Mouse (Mus musculus) kidney, adult 2 months (tissue): Measurements from ENCODE around the gene App. TPM values are rescaled to one million over a fixed set of nuclear protein-coding genes. Genes with fewer than 3 reads are reported as not detected.

ENCODE experiments used
- DNase-seq: peaks from one replicate; pipeline ENCODE4 v3.0.0; 2021
- H3K27ac ChIP-seq: fragments of 200-500 bp; 2 replicates; pipeline ENCODE4 v1.5.1; 2012; ENCODE audit warnings: low read depth, low read length, control low read depth, inconsistent platforms; ENCODE audit not compliant: insufficient read depth
- H3K27me3 ChIP-seq: fragments of 200-500 bp; replicated peaks from 2 replicates; pipeline ENCODE4 v1.6.1; 2012; ENCODE audit warnings: mild to moderate bottlenecking, moderate library complexity, low read length, inconsistent platforms; ENCODE audit not compliant: control insufficient read depth, insufficient read depth
- H3K36me3 ChIP-seq: fragments of 200-500 bp; 2 replicates; pipeline ENCODE4 v1.6.1; 2012; ENCODE audit warnings: mild to moderate bottlenecking, moderate library complexity, low read length, inconsistent platforms; ENCODE audit not compliant: control insufficient read depth, insufficient read depth
- H3K4me1 ChIP-seq: fragments of 200-500 bp; 2 replicates; pipeline ENCODE4 v1.6.1; 2011; ENCODE audit warnings: low read length; ENCODE audit not compliant: control insufficient read depth, insufficient read depth
- H3K4me3 ChIP-seq: fragments of 200-500 bp; 2 replicates; pipeline ENCODE4 v1.5.1; 2011; ENCODE audit warnings: mild to moderate bottlenecking, low read depth, low read length, control low read depth; ENCODE audit not compliant: insufficient read depth
- CTCF ChIP-seq: fragments of 200-500 bp; conservative IDR thresholded peaks from 2 replicates; pipeline ENCODE4 v1.5.1; 2011; ENCODE audit warnings: low read depth, mild to moderate bottlenecking, control low read depth, low read length, moderate library complexity, mixed read lengths; ENCODE audit not compliant: insufficient read depth, insufficient read length
- POLR2A ChIP-seq: fragments of 200-500 bp; IDR thresholded peaks from one replicate; pipeline ENCODE4 v1.6.1; 2011; ENCODE audit warnings: low read depth, low read length, control low read depth
- WGBS: fragments of 180-500 bp; shearing (Covaris S2); methylation state at CpG from one replicate; pipeline ENCODE4 v1.1.7; 2018; 5-methylcytosine and 5-hydroxymethylcytosine counted together
- polyA plus RNA-seq: library from polyadenylated mRNA; depleted of rRNA; stranded (reverse); fragments of >200 nt; gene quantifications from 2 replicates; pipeline ENCODE4 v1.2.3, GENCODE M21; 2012

App gene
- polyA plus RNA-seq, 1 experiment = 587 TPM

DNA sequence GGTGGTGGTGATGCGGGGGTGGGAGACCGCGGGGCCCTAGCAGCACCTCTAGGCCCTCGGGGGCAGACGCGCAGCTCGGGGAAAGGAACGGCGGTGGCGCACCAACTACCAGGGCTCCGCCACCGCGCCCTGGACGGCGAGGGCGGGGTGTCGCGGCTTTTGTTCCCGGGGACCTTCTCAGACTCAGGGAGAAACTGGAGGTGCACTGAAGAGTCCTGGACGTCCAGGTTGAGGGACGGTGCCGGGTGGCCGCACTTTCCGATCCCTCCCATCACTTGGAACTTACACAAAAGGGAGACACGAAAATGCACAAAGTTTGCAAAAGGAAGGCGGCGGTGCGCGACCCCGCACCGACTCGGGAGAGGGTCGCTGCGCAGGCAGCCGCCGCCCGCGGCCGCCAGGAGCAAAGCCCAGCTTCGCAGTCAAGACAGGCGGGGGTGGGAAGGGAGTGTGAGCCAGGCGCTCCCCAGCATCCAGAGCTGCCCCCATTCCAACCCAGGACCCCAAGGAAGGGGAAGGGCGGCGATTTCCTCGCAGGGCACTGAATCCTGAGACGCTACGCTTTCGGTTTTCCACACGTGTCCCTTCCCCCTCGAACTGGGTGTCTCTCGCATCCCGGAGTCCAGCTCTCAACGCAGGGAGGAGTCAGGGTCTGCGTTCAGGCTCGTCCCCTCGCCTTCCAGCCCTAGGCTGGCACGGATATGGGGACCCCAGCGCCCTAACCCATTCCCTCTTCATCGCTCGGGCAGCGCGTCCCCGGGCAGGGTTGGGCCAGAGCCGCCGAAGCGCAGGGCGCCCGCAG, 794 bp downstream of the App start:
- Histone ChIP-seq H3K27me3 (no peaks in the 10 kb centered on the region), H3K36me3 (no peaks in the 10 kb centered on the region), H3K4me1 (peaks cover 20% of the 10 kb centered on the region), H3K4me3 (peak overlapping the region; percentile 79), H3K27ac (peak overlapping the region; percentile 78)
- no peak for TF ChIP-seq CTCF
- peak; percentile 15 for TF ChIP-seq POLR2A
- peak; percentile 74 for DNase-seq
- 1% methylated on average over 68 of the region's 68 CpGs for whole genome bisulfite sequencing

DNA sequence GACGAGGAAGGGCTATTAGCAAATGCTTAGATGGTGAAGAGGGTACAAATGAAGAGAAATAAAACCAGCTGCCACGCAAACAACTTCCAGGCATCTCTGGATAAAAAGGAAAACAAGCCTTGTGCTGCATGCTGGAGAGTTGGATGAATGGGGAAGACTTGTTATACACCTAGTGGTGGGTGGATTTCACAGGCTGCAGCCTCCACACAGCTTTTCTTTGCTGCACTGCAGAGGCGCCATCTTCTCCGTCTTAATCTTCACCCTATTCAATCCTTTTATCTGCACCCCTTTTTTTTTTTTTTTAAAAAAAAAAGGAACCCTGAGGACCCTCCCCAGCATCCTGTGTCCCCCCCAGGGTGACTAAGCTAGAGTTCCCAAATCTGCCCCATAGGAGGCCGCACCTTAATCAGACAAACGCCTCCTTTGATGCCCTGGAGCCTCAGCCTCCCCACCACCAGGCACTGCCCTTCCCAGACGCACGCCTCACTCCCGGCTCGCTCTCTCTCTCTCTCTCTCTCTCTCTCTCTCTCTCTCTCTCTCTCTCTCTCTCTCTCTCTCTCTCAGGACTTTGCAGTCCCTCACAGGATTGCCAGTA, 1.5 kb downstream of the App start:
- Histone ChIP-seq H3K27me3 (no peaks in the 10 kb centered on the region), H3K4me1 (peaks cover 23% of the 10 kb centered on the region), H3K4me3 (peak overlapping the region; percentile 79), H3K36me3 (no peaks in the 10 kb centered on the region), H3K27ac (peak overlapping the region; percentile 78)
- 2% methylated on average over 10 of the region's 10 CpGs for WGBS
- TF ChIP-seq POLR2A (no peak), CTCF (no peak; the same call in 1 of the 2 replicates)
- DNase-seq = peak; percentile 67

DNA sequence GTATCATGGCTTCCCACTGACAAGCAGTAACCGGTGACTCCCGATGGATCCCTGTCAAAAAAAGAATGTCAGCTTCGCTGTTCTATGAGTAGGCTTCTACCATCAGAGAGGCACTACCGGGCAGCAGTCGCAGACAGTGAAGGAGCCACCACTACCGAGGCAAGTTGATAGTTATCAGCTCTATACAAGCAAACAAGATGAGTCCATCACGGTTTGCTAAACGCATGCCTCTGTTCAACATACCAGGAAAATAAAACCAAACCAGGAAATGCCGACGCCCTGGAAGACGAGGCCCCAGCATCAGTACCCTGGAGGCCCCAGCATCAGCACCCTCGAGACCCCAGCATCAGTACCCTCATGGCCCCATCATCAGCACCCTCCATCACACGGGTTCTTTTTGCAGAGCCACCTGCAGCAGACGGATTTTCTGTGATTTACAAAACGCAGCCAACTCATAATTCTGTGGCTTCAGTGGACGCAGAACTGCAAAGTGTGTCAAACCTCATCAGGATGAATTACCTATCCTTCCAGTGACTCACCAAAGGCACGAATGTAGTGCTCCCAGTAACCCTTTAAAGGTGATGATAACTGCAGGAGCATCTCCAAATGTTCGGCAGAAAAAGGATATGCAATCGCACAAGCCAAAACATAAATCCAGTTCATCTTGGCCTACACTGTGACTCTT, 2.6 kb downstream of the App start:
- Histone ChIP-seq H3K4me3 (peak overlapping the region; percentile 5; the same call in 1 of the 2 replicates), H3K36me3 (no peaks in the 10 kb centered on the region), H3K4me1 (peaks cover 28% of the 10 kb centered on the region), H3K27me3 (no peaks in the 10 kb centered on the region), H3K27ac (peak overlapping the region; percentile 25)
- TF ChIP-seq POLR2A = no peak
- no peak for TF ChIP-seq CTCF
- WGBS = 21% methylated on average over 19 of the region's 19 CpGs
- no peak for DNase-seq

DNA sequence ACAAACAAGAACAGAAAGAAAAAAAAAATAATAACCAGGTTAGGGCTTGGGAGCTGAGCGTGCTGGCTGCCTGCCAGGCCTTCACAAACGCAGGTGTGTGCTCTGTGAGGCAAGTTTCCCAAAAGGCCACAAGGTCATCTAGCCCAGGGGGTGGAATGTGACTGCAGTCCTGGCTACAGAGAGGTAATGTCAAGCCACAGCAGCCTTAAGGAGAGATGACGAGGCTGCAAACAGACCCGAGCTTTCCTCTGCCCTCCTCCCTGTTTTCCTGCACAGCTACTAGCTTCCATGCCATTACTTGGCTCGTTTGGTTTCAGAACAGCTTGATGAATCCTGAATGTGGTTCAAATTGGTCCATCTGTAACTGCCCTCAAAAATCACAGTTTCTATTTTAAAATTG, 4.7 kb downstream of the App start:
- Histone ChIP-seq H3K4me3 (no peak overlapping the region), H3K27me3 (no peaks in the 10 kb centered on the region), H3K4me1 (peaks cover 35% of the 10 kb centered on the region), H3K36me3 (no peaks in the 10 kb centered on the region), H3K27ac (peak overlapping the region; percentile 74)
- 9% methylated on average over 5 of the region's 5 CpGs for WGBS
- peak; percentile 88 for DNase-seq
- no peak for TF ChIP-seq CTCF
- TF ChIP-seq POLR2A = no peak

DNA sequence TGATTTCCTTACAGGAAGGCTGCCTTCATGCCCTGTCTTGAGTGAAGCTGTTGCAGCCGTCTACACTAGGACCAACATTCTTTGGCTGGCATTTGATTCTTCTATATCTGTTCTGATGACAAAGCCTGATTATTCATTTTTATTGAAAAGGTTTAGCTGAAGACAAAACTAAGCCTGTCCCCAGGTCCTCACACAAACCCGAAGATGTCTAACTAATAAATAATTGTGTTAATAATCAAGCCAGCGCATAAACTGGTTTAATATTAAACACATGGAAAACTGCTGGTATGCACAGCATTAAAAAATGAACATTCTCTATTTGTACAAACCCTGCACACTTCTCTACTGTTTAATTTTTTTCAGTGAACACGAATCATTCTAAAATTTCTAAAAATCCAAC, 7.4 kb downstream of the App start:
- Histone ChIP-seq H3K4me1 (peaks cover 37% of the 10 kb centered on the region), H3K27ac (peak overlapping the region; percentile 74), H3K36me3 (no peaks in the 10 kb centered on the region), H3K4me3 (no peak overlapping the region), H3K27me3 (no peaks in the 10 kb centered on the region)
- peak; percentile 66 for DNase-seq
- 24% methylated on average over 4 of the region's 4 CpGs for WGBS
- TF ChIP-seq CTCF (no peak), POLR2A (no peak)

DNA sequence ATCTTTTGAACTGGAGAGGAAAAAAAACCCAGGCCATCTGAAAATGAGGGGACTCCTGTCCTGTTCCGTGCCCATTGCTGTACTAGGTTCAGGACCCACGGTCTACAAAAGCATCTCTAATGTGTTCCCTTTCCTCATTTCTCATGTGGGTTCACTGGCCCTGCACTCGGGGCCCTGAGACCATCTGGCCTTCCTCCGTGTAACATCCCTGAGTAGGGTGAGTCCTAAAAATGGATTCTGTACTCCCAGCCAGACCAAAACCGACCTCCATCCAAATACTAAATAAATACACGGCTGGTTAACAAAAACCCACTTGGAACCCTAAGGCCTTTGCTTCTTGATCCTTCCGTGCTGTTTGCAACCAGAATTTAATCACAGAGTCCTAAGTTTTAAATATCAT, 7.9 kb downstream of the App start:
- WGBS = 31% methylated on average over 7 of the region's 7 CpGs
- Histone ChIP-seq H3K27ac (peak overlapping the region; percentile 74), H3K4me1 (peaks cover 32% of the 10 kb centered on the region)

DNA sequence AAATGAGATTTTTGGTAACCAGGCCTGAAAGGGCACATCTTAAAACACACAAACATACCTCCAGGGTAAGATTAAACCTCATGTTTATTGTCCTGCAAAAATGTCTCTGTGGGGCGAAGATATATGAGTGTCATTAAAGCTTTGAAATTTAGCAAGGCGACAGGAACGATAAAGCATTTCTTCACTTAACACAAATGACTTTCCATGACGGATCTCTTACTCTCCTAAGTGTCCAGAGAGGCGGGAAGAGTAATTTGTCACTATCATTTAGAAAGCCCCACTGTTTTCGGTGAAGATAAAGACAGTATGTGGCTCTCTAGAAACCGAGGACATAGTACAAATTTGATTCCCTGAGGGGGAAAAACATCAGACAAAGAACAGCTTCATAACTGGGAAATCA, 8.4 kb downstream of the App start:
- Histone ChIP-seq H3K27me3 (no peaks in the 10 kb centered on the region), H3K36me3 (no peaks in the 10 kb centered on the region), H3K27ac (peak overlapping the region; percentile 74), H3K4me1 (peaks cover 33% of the 10 kb centered on the region), H3K4me3 (no peak overlapping the region)
- no peak for DNase-seq
- TF ChIP-seq POLR2A (no peak), CTCF (no peak)
- 50% methylated on average over 7 of the region's 7 CpGs for WGBS

More for the DNA sequence above, 7.9 kb downstream of the App start:
- TF ChIP-seq POLR2A = no peak
- no peak for TF ChIP-seq CTCF
- H3K27me3 ChIP-seq = no peaks in the 10 kb centered on the region
- no peaks in the 10 kb centered on the region for H3K36me3 ChIP-seq
- no peak for DNase-seq
- H3K4me3 ChIP-seq = no peak overlapping the region
